Mouse (Mus musculus) intestine, embryonic 16.5 days (tissue): ENCODE results near the gene Ezh2. TPM values are rescaled to one million over a fixed set of nuclear protein-coding genes. Genes with fewer than 3 reads are reported as not detected.

Experiments
- ATAC-seq: fragments of 200-750 bp; cut with Nextera tagmentation; 2 replicates; pipeline ENCODE4 v1.8.0; 2017; ENCODE audit warnings: moderate TSS enrichment, moderate library complexity
- H3K27ac ChIP-seq: fragments of 300-500 bp; sonication (generic); 2 replicates; pipeline ENCODE4 v1.5.1; 2014; ENCODE audit warnings: mild to moderate bottlenecking, low read length
- H3K27me3 ChIP-seq: fragments of 300-500 bp; sonication (generic); replicated peaks from 2 replicates; pipeline ENCODE4 v1.6.1; 2014; ENCODE audit warnings: low read length, control low read depth, mixed read lengths; ENCODE audit not compliant: control insufficient read depth, insufficient read depth
- H3K36me3 ChIP-seq: fragments of 300-500 bp; sonication (generic); 2 replicates; pipeline ENCODE4 v1.6.1; 2014; ENCODE audit warnings: low read length, control low read depth; ENCODE audit not compliant: control insufficient read depth, insufficient read depth
- H3K4me1 ChIP-seq: fragments of 300-500 bp; sonication (generic); 2 replicates; pipeline ENCODE4 v1.6.1; 2014; ENCODE audit warnings: low read length, control low read depth, mixed read lengths; ENCODE audit not compliant: control insufficient read depth, insufficient read depth
- H3K4me2 ChIP-seq: fragments of 300-500 bp; sonication (generic); 2 replicates; pipeline ENCODE4 v1.6.1; 2014; ENCODE audit warnings: low read depth, low read length, control low read depth
- H3K4me3 ChIP-seq: fragments of 300-500 bp; sonication (generic); 2 replicates; pipeline ENCODE4 v1.5.1; 2014; ENCODE audit warnings: mild to moderate bottlenecking, low read length
- H3K9ac ChIP-seq: fragments of 300-500 bp; sonication (generic); 2 replicates; pipeline ENCODE4 v1.6.1; 2014; ENCODE audit warnings: low read depth, low read length
- H3K9me3 ChIP-seq: fragments of 300-500 bp; sonication (generic); 2 replicates; pipeline ENCODE4 v1.6.1; 2016; ENCODE audit warnings: low read length, control low read depth; ENCODE audit not compliant: control insufficient read depth
- WGBS: fragments of 180-500 bp; shearing (Covaris S2); extraction: QIAGEN DNeasy Blood & Tissue Kit; methylation state at CpG from one replicate; pipeline ENCODE4 v1.1.7; 2014; 5-methylcytosine and 5-hydroxymethylcytosine counted together
- polyA plus RNA-seq: library from polyadenylated mRNA; unstranded; fragments of >200 nt; fragmentation: Nextera tagmentation; extraction: Ambion mirVana; gene quantifications from 2 replicates; pipeline ENCODE4 v1.2.1, GENCODE M21; 2015

The Ezh2 gene
- polyA plus RNA-seq, 1 experiment from 2014 or later: 54.6 TPM

- WGBS: 97% methylated on average over 3 of the region's 3 CpGs
- Histone ChIP-seq H3K27me3 (no peaks in the 10 kb centered on the region), H3K9me3 (no peaks in the 10 kb centered on the region), H3K4me1 (no peaks in the 10 kb centered on the region), H3K4me3 (no peak overlapping the region), H3K27ac (no peak overlapping the region), H3K4me2 (no peak overlapping the region), H3K9ac (no peak overlapping the region), H3K36me3 (peaks cover 27% of the 10 kb centered on the region)
- ATAC-seq: no peak
These were observed 72.7 kb downstream of the Ezh2 start for GRCm38 (mm10) chr6:47522431-47522830.

GRCm38 (mm10) chr6:47520030-47520429, 75.1 kb downstream of the Ezh2 start:
- peak; percentile 74 for ATAC-seq
- no peak overlapping the region for H3K4me3 ChIP-seq

GRCm38 (mm10) chr6:47494562-47494961, 100.6 kb downstream of the Ezh2 start:
- 70% methylated on average over 4 of the region's 4 CpGs for WGBS

More at GRCm38 (mm10) chr6:47520030-47520429, 75.1 kb downstream of the Ezh2 start:
- H3K9ac ChIP-seq: no peak overlapping the region
- H3K9me3 ChIP-seq: no peaks in the 10 kb centered on the region
- no peak overlapping the region for H3K4me2 ChIP-seq
- 65% methylated on average over 2 of the region's 2 CpGs for WGBS
- no peaks in the 10 kb centered on the region for H3K27me3 ChIP-seq
- H3K27ac ChIP-seq: no peak overlapping the region
- H3K4me1 ChIP-seq: no peaks in the 10 kb centered on the region
- peaks cover 20% of the 10 kb centered on the region for H3K36me3 ChIP-seq

GRCm38 (mm10) chr6:47482027-47482426, 113.1 kb downstream of the Ezh2 start:
- peak; percentile 31; the same call in 1 of the 2 replicates for ATAC-seq
- no peaks in the 10 kb centered on the region for H3K9me3 ChIP-seq
- no peak overlapping the region for H3K4me3 ChIP-seq
- no peaks in the 10 kb centered on the region for H3K27me3 ChIP-seq
- 64% methylated on average over 1 of the region's 1 CpGs for WGBS
- H3K36me3 ChIP-seq: no peaks in the 10 kb centered on the region
- H3K27ac ChIP-seq: no peak overlapping the region
- no peak overlapping the region for H3K4me2 ChIP-seq
- no peak overlapping the region for H3K9ac ChIP-seq
- H3K4me1 ChIP-seq: peaks cover 12% of the 10 kb centered on the region; the same call in 1 of the 2 replicates

More at GRCm38 (mm10) chr6:47494562-47494961, 100.6 kb downstream of the Ezh2 start:
- peak; percentile 92 for ATAC-seq
- Histone ChIP-seq H3K9ac (no peak overlapping the region), H3K4me1 (peaks cover 3% of the 10 kb centered on the region; the same call in 1 of the 2 replicates), H3K27me3 (no peaks in the 10 kb centered on the region), H3K4me3 (no peak overlapping the region), H3K4me2 (no peak overlapping the region), H3K9me3 (no peaks in the 10 kb centered on the region), H3K36me3 (no peaks in the 10 kb centered on the region), H3K27ac (no peak overlapping the region)

Other genes starting within 250 kb of the Ezh2 start
- gene Cul1, start 141.9 kb downstream of the Ezh2 start, polyA plus RNA-seq: 94.2 and 97.6 TPM in 2 replicates
- 332 and 340 TPM in 2 replicates for gene Pdia4, start 218.1 kb upstream of the Ezh2 start, polyA plus RNA-seq
- 2.0 and 2.4 TPM in 2 replicates for gene Zfp786, start 235.5 kb upstream of the Ezh2 start, polyA plus RNA-seq
- gene Zfp398, start 240.3 kb upstream of the Ezh2 start, polyA plus RNA-seq: 5.8 and 6.6 TPM in 2 replicates